Mouse (Mus musculus): Measurements from ENCODE around the gene Marc2. TPM values are rescaled to one million over a fixed set of nuclear protein-coding genes. Genes with fewer than 3 reads are reported as not detected.

Gene Marc2
- 100 to 1,000 TPM; 106 to 111 TPM for total RNA-seq (2021)

DNA sequence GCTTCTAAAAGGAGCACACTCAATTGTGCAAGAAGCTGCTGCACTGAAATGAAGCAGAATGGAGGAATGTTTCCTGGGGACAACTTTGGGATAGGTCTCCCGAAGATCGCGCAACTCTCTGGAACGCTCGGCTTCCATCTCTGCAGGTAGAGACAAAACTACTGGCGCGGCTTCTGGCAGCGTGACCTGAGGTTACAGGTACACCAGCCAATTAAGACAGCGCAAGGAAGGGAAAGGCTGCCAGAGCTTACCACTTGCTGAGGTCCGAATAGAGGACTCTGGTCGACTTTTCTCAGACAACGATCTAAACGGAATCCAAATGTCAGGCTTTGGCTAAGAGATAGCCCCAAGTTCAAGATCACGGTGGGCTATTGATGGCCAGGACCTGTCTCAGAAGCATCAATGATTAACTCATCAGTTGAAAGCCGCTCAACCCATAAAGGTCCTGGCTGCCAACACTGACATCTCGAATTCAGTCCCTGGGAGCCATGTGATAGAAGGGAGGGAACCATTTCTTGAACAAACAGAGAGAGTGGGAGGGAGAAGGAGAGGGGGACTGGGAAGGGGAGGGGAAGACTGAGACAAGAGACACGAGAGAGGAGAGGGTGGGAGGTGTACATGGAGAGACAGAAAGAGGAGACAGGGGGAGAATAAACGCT, at the start of gene Marc2:
Marc2 (minus strand) TSS at position 360 of the 659 bp plus-strand sequence.
- DNase-seq (ENCODE audit: low spot score) = no peak
- intact Hi-C loops (cut with DNase I) = no loop called here

- DNase-seq (ENCODE audit: low spot score) = no peak
- intact Hi-C loops (cut with DNase I) = loop anchor here (2.0 kb wide), 1 partner anchor 67 kb away; no protein-coding TSS in a partner anchor
These were observed 45.7 kb upstream of the Marc2 start for GRCm38 (mm10) chr1:184891998-184892397.

- intact Hi-C loops (cut with DNase I) = no loop called here
- DNase-seq (ENCODE audit: low spot score) = no peak
These were observed 43.2 kb upstream of the Marc2 start for GRCm38 (mm10) chr1:184889454-184889853.

GRCm38 (mm10) chr1:184886160-184886559, 39.9 kb upstream of the Marc2 start:
- intact Hi-C loops (cut with DNase I) = no loop called here
- no peak for DNase-seq (ENCODE audit: low spot score)

DNA sequence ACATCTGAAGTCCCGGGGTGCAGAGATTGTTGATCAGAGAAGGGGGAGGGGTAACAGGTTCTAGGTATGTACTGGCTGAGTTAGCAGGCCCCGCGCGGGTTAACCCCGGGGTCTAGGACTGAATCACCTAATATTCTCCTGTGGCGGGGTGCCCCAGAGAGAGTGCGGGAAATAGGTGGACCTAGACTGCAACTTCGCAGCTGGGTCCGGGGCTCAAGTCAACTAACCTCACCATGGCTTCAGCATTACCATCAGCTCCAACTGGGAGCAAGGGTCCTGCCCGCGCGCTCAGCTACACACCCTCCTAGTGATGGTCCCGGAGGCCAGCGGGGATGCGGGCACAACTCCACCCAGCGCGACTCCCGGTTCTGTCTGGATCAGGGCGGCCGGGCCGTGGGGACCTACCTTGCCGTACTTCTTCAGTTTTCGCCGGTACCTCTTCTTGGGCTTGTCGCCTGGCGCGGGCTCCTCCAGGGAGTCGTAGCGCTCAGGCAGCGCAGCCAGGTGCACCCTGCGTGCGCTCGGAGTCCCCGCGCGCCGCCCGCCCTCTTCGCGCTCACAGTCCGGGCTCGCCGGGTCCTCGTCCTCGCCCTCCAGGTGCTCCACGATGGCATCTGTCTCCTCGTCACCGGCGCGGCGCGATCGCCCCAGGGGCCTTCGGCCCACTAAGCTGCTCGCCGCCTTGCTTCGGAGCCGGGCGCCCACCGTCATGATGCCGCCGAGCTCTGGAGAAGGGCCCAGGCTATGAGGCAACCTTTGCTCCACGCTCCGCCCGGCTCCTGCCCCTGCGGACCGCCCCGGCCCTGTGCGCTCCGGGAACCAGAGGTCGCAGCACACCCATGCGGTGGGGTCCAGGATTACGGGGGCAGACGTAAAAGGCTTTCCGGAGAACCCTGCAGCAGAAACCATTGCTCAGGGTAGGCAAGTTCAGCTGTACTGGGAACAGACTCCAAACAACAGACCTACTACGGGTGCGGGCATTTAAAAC, 36.3 kb upstream of the Marc2 start, which contains the start of gene C130074G19Rik:
C130074G19Rik (minus strand) TSS at position 938 of the 988 bp plus-strand sequence.
- DNase-seq (ENCODE audit: low spot score) = peak; percentile 65
- intact Hi-C loops (cut with DNase I) = loop anchor here (2.0 kb wide), 2 partner anchors 30 to 58 kb away; no protein-coding TSS in a partner anchor

DNA sequence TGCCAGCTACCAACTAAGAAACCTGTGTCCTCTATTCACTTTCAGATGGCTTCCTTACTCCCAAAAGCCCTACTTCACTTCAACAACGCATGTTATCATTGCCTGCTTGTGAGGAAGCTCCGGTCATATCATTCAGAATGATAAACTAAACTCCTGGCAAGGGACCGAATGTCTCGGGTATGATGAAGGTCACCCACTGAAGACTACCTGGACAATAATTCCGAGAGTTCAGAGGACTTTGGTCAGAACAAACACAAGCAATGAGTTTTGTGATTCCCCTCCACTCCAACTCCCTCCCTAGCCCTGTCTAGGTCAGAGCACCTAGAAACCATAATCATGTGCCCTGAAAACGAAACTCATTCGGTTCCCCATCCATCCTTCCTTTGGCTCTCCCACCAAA, 35.6 kb upstream of the Marc2 start:
- intact Hi-C loops (cut with DNase I) = loop anchor here (2.0 kb wide), 2 partner anchors 29 to 57 kb away; no protein-coding TSS in a partner anchor
- no peak for DNase-seq (ENCODE audit: low spot score)

GRCm38 (mm10) chr1:184881211-184881610, 35.0 kb upstream of the Marc2 start:
- no peak for DNase-seq (ENCODE audit: low spot score)
- intact Hi-C loops (cut with DNase I) = no loop called here

DNA sequence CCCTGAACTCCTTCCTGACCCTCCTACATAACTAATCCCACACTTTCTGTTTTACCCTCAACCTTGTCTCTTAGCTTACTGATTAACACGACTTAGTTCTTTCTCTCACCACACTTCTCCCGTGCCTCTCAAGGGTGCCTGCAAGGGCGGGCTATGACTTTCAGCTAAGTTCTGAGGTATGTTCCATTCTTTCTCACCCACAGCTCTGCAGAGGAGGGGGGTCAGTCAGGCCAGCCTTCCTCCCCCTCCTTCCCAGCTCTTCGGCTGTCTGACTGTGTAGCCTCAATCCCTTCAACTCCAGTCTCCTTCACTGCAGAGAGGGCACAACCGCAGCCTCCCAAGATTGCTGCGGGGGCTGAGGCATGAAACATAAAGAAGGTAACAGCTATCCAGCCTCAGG, 32.6 kb upstream of the Marc2 start:
- intact Hi-C loops (cut with DNase I) = no loop called here

GRCm38 (mm10) chr1:184877306-184877705, 31.1 kb upstream of the Marc2 start:
- no peak for DNase-seq (ENCODE audit: low spot score)
- intact Hi-C loops (cut with DNase I) = no loop called here

More for the DNA sequence above, 32.6 kb upstream of the Marc2 start:
- DNase-seq (ENCODE audit: low spot score) = no peak

DNA sequence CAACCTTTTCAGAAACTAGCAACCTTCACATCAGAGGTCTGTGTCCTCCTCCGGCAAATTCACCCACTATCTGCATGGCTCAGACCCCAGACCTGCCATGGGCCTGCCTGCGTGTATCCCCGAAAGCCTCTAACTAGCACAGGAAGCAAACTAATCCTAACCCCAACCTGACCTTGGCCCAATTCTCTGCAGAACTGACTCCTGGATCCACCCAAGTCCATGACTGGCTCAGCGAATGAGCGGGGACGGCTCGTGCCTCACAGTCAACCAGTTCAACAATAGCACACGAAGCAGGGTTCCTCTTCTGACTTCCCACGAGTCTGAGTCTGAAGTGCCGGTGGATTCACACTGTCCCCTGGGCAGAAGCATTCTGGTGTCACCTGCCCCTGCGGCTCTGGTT, 27.7 kb upstream of the Marc2 start:
- intact Hi-C loops (cut with DNase I) = no loop called here
- no peak for DNase-seq (ENCODE audit: low spot score)

DNA sequence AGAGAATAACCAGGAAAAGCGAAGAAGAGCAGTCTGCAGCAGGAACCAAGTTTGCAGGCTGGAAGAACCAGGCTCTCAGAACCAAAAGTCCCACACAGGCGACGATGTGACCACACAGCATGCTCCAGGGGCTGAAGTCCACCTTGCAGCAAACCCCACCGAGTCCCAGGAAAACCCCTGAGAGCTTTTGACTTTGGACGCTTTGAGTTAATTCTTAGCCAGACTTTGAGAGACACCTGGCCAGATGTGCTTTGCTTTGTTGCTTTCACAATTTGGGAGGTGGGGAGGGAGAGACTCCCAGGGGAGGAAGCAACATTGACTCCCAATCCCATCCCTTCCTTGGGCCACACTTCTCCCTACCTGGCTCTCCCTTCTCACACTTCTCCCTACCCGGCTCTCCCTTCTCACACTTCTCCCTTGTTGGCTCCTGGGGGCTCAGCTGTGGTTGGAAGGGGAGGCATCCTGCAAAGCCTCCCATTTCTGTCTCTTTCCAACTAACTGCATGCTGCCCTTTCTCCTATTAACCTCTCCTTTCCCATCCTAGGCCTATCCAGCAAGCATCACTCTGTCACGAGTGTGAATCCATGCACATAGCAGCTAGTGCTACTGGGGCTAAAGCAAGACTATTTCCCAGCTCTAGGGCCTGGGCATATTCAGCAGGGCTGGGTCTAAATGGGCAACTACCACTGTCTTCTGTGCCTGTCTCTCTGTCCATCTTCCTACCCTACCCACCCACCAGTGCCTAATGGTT, 26.0 kb upstream of the Marc2 start:
- intact Hi-C loops (cut with DNase I) = no loop called here
- DNase-seq (ENCODE audit: low spot score) = no peak

- intact Hi-C loops (cut with DNase I) = no loop called here
- no peak for DNase-seq (ENCODE audit: low spot score)
These were observed 25.3 kb upstream of the Marc2 start for GRCm38 (mm10) chr1:184871506-184871905.

DNA sequence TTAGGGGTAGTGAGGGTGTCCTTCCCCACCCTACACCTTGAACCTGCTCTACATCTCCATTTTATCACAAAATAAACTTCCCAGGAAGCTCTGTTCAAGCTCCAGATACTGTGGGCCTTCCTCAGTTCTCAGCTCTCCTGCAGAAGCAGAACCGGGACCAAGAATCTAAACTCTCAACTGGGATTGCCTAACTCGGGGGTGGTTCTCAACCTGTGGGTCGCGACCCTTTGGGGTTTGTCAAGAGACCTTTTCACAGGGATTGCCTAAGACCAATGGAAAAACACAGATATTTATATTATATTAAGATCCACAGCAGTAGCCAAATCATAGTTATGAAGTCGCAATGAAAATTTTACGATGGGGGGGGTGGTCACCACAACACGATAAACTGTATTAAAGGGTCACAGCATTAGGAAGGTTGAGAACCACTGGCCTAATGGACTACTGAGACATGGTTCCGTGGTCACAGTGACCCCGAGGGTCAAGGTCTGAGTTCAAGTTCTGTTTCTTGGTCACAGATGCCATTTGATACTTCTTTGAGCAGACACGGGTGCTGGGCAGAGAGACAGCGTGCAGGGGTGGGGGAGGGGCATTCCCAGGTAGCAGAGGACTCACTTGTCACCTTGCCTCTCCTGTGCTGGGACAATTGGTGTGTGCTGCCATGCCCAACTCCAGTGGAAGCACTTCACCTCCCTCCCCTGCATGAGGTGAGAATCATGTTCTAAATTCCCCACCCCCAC, 24.6 kb upstream of the Marc2 start:
- intact Hi-C loops (cut with DNase I) = no loop called here
- DNase-seq (ENCODE audit: low spot score) = no peak

GRCm38 (mm10) chr1:184869939-184870565, 23.8 kb upstream of the Marc2 start:
- intact Hi-C loops (cut with DNase I) = no loop called here
- DNase-seq (ENCODE audit: low spot score) = no peak

DNA sequence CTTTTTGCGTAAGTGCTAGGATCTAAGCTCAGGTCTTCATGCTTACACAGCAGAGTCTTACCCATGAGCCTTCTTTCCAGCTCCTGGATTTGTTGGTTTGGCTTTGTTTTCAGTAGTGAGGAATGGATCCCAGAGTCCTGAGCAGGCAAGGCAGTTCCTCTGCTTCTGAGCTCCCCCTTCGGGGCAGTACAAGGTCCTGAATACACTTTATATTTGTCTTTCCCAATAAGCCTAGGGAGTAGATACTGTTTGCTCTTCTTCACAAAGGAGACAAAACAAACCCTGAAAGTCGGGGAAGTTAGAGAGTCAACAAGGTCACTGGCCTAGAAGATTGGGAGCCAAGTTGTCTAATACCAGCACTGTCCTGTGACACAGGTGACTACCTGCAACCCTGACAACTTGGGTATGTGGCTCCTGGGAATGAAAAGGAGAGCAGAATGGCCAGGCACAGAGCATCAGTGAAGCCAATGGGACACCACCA, 21.4 kb upstream of the Marc2 start:
- no peak for DNase-seq (ENCODE audit: low spot score)
- intact Hi-C loops (cut with DNase I) = no loop called here

GRCm38 (mm10) chr1:184864381-184864801, 18.1 kb upstream of the Marc2 start:
- DNase-seq (ENCODE audit: low spot score) = peak; percentile 51
- intact Hi-C loops (cut with DNase I) = no loop called here

GRCm38 (mm10) chr1:184862636-184863035, 16.4 kb upstream of the Marc2 start:
- intact Hi-C loops (cut with DNase I) = no loop called here
- DNase-seq (ENCODE audit: low spot score) = no peak

DNA sequence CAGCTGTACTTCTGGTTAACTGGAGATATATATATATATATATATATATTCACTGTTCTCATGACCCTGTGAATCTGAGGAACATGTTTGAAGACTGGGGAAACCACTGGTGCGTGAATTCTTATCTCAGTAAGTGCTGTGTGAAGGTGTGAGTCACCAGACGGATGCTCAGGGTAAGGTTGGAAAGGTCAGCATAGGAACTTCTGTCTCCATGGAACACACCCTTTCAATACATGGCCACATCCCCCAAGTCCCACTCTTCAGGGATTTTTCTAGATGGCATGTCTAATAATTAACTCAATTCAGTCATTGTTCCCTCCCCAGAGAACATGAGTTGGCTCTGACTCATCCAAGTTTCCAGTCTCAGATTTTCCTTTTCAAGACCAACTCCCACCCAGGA, 15.3 kb upstream of the Marc2 start:
- DNase-seq (ENCODE audit: low spot score) = no peak
- intact Hi-C loops (cut with DNase I) = no loop called here

GRCm38 (mm10) chr1:184860276-184860675, 14.0 kb upstream of the Marc2 start:
- intact Hi-C loops (cut with DNase I) = no loop called here
- DNase-seq (ENCODE audit: low spot score) = no peak

Data from heart, postnatal 25 days (tissue).